Mouse (Mus musculus): ENCODE results near the gene Pttg1ip.

The Pttg1ip gene

GRCm38 (mm10) chr10:77569481-77569880, 12.0 kb upstream of the Pttg1ip start:
- DNase-seq (ENCODE audit: low read depth, low spot score) = no peak

GRCm38 (mm10) chr10:77569973-77570658, 11.4 kb upstream of the Pttg1ip start:
- DNase-seq (ENCODE audit: low read depth, low spot score) = no peak

- DNase-seq (ENCODE audit: low read depth, low spot score) = no peak
Measured at GRCm38 (mm10) chr10:77572225-77572624, 9.3 kb upstream of the Pttg1ip start.

GRCm38 (mm10) chr10:77573162-77573561, 8.4 kb upstream of the Pttg1ip start:
- no peak for DNase-seq (ENCODE audit: low read depth, low spot score)

- DNase-seq (ENCODE audit: low read depth, low spot score) = no peak
Measured at GRCm38 (mm10) chr10:77580027-77580920, 1.2 kb upstream of the Pttg1ip start.

GRCm38 (mm10) chr10:77581023-77581407, 505 bp upstream of the Pttg1ip start:
- DNase-seq (ENCODE audit: low read depth, low spot score) = no peak

- DNase-seq (ENCODE audit: low read depth, low spot score) = no peak
Measured at GRCm38 (mm10) chr10:77582285-77582618, 732 bp downstream of the Pttg1ip start.

GRCm38 (mm10) chr10:77583795-77584422, 2.4 kb downstream of the Pttg1ip start:
- no peak for DNase-seq (ENCODE audit: low read depth, low spot score)

GRCm38 (mm10) chr10:77586637-77587036, 5.1 kb downstream of the Pttg1ip start:
- no peak for DNase-seq (ENCODE audit: low read depth, low spot score)

GRCm38 (mm10) chr10:77587091-77587775, 5.7 kb downstream of the Pttg1ip start:
- no peak for DNase-seq (ENCODE audit: low read depth, low spot score)

- DNase-seq (ENCODE audit: low read depth, low spot score) = no peak
Measured at GRCm38 (mm10) chr10:77588036-77588435, 6.5 kb downstream of the Pttg1ip start.

GRCm38 (mm10) chr10:77589117-77589516, 7.6 kb downstream of the Pttg1ip start:
- no peak for DNase-seq (ENCODE audit: low read depth, low spot score)

GRCm38 (mm10) chr10:77589749-77590148, 8.2 kb downstream of the Pttg1ip start:
- DNase-seq (ENCODE audit: low read depth, low spot score) = no peak

- peak; percentile 45 for DNase-seq (ENCODE audit: low read depth, low spot score)
Measured at GRCm38 (mm10) chr10:77590812-77591211, 9.3 kb downstream of the Pttg1ip start.

GRCm38 (mm10) chr10:77591546-77591945, 10.0 kb downstream of the Pttg1ip start:
- DNase-seq (ENCODE audit: low read depth, low spot score) = no peak

- no peak for DNase-seq (ENCODE audit: low read depth, low spot score)
Measured at GRCm38 (mm10) chr10:77596060-77596459, 14.5 kb downstream of the Pttg1ip start.

GRCm38 (mm10) chr10:77603021-77603420, 21.5 kb downstream of the Pttg1ip start:
- no peak for DNase-seq (ENCODE audit: low read depth, low spot score)

- DNase-seq (ENCODE audit: low read depth, low spot score) = no peak
Measured at GRCm38 (mm10) chr10:77604111-77604510, 22.6 kb downstream of the Pttg1ip start.

- DNase-seq (ENCODE audit: low read depth, low spot score) = no peak
Measured at GRCm38 (mm10) chr10:77604958-77605357, 23.4 kb downstream of the Pttg1ip start.

GRCm38 (mm10) chr10:77605368-77605767, 23.8 kb downstream of the Pttg1ip start:
- no peak for DNase-seq (ENCODE audit: low read depth, low spot score)

- DNase-seq (ENCODE audit: low read depth, low spot score) = peak; percentile 83
Measured at GRCm38 (mm10) chr10:77605908-77606826, 24.6 kb downstream of the Pttg1ip start, which contains the start of the genes Sumo3 and Gm49325. Gene Sumo3 (plus strand): TSS chr10:77606097. Gene Gm49325 (plus strand): TSS chr10:77606197.
